Mouse (Mus musculus): ENCODE data around the gene Tmem38a. TPM values are rescaled to one million over a fixed set of nuclear protein-coding genes. Genes with fewer than 3 reads are reported as not detected.

The Tmem38a gene
- polyA plus RNA-seq, 1 experiment from 2014 or later: 42.0 TPM

- WGBS: under 1% methylated on average over 52 of the region's 52 CpGs
- Histone ChIP-seq H3K4me3 (peak within 1 kb of the TSS; percentile 78), H3K27ac (peak within 1 kb of the TSS; percentile 96), H3K27me3 (ENCODE audit: insufficient read depth, poor library complexity, severe bottlenecking) (no peaks in the 10 kb centered on the region), H3K36me3 (peaks cover 40% of the 10 kb centered on the region), H3K4me1 (peaks cover 20% of the 10 kb centered on the region; the same call in 1 of the 2 replicates), H3K9me3 (no peaks in the 10 kb centered on the region)
- DNase-seq (ENCODE audit: low spot score): peak; percentile 99
These were observed 933 bp upstream of the Tmem38a start, which contains the start of gene Smim7 for GRCm38 (mm10) chr8:72570633-72571610. Gene Smim7, minus strand, starts transcription at chr8:72571088.

GRCm38 (mm10) chr8:72572507-72572906 lies 652 bp downstream of the Tmem38a start:
- Histone ChIP-seq H3K4me1 (peaks cover 20% of the 10 kb centered on the region; the same call in 1 of the 2 replicates), H3K4me3 (peak overlapping the region; percentile 78), H3K9me3 (no peaks in the 10 kb centered on the region), H3K36me3 (peaks cover 24% of the 10 kb centered on the region), H3K27me3 (ENCODE audit: insufficient read depth, poor library complexity, severe bottlenecking) (no peaks in the 10 kb centered on the region), H3K27ac (peak overlapping the region; percentile 96)
- 4% methylated on average over 10 of the region's 10 CpGs for WGBS
- no peak for DNase-seq (ENCODE audit: low spot score)

GRCm38 (mm10) chr8:72573450-72573849 lies 1.6 kb downstream of the Tmem38a start:
- Histone ChIP-seq H3K4me1 (peaks cover 29% of the 10 kb centered on the region), H3K4me3 (no peak overlapping the region; the same call in 1 of the 2 replicates), H3K27me3 (ENCODE audit: insufficient read depth, poor library complexity, severe bottlenecking) (no peaks in the 10 kb centered on the region), H3K27ac (no peak overlapping the region), H3K9me3 (no peaks in the 10 kb centered on the region), H3K36me3 (peaks cover 15% of the 10 kb centered on the region)
- no peak for DNase-seq (ENCODE audit: low spot score)
- 84% methylated on average over 6 of the region's 6 CpGs for WGBS

- Histone ChIP-seq H3K4me1 (peaks cover 26% of the 10 kb centered on the region), H3K36me3 (peaks cover 15% of the 10 kb centered on the region; the same call in 1 of the 2 replicates), H3K27ac (no peak overlapping the region), H3K4me3 (no peak overlapping the region), H3K9me3 (no peaks in the 10 kb centered on the region), H3K27me3 (ENCODE audit: insufficient read depth, poor library complexity, severe bottlenecking) (no peaks in the 10 kb centered on the region)
- WGBS: 94% methylated on average over 6 of the region's 6 CpGs
- no peak for DNase-seq (ENCODE audit: low spot score)
These were observed 4.1 kb downstream of the Tmem38a start for GRCm38 (mm10) chr8:72575915-72576314.

- Histone ChIP-seq H3K9me3 (no peaks in the 10 kb centered on the region), H3K4me3 (no peak overlapping the region), H3K27me3 (ENCODE audit: insufficient read depth, poor library complexity, severe bottlenecking) (no peaks in the 10 kb centered on the region), H3K4me1 (peaks cover 23% of the 10 kb centered on the region), H3K36me3 (peaks cover 24% of the 10 kb centered on the region; the same call in 1 of the 2 replicates), H3K27ac (peak overlapping the region; percentile 78; the same call in 1 of the 2 replicates)
- DNase-seq (ENCODE audit: low spot score): no peak
- WGBS: 81% methylated on average over 3 of the region's 3 CpGs
These were observed 5.4 kb downstream of the Tmem38a start for GRCm38 (mm10) chr8:72577266-72577665.

GRCm38 (mm10) chr8:72577941-72578340 lies 6.1 kb downstream of the Tmem38a start:
- Histone ChIP-seq H3K9me3 (no peaks in the 10 kb centered on the region), H3K4me3 (no peak overlapping the region), H3K27me3 (ENCODE audit: insufficient read depth, poor library complexity, severe bottlenecking) (no peaks in the 10 kb centered on the region), H3K36me3 (peaks cover 27% of the 10 kb centered on the region; the same call in 1 of the 2 replicates), H3K27ac (peak overlapping the region; percentile 78), H3K4me1 (peaks cover 17% of the 10 kb centered on the region)
- WGBS: 56% methylated on average over 1 of the region's 1 CpGs
- no peak for DNase-seq (ENCODE audit: low spot score)

- Histone ChIP-seq H3K4me1 (peaks cover 27% of the 10 kb centered on the region), H3K36me3 (peaks cover 27% of the 10 kb centered on the region; the same call in 1 of the 2 replicates), H3K9me3 (no peaks in the 10 kb centered on the region), H3K4me3 (no peak overlapping the region), H3K27ac (no peak overlapping the region), H3K27me3 (ENCODE audit: insufficient read depth, poor library complexity, severe bottlenecking) (no peaks in the 10 kb centered on the region)
- DNase-seq (ENCODE audit: low spot score): no peak
- 65% methylated on average over 9 of the region's 9 CpGs for WGBS
These were observed 7.5 kb downstream of the Tmem38a start for GRCm38 (mm10) chr8:72579374-72579773.

- H3K36me3 ChIP-seq: peaks cover 37% of the 10 kb centered on the region; the same call in 1 of the 2 replicates
- no peaks in the 10 kb centered on the region for H3K9me3 ChIP-seq
- WGBS: 77% methylated on average over 7 of the region's 7 CpGs
- no peak overlapping the region for H3K4me3 ChIP-seq
- H3K27ac ChIP-seq: no peak overlapping the region
- no peak for DNase-seq (ENCODE audit: low spot score)
- H3K27me3 ChIP-seq (ENCODE audit: insufficient read depth, poor library complexity, severe bottlenecking): no peaks in the 10 kb centered on the region
- peaks cover 36% of the 10 kb centered on the region for H3K4me1 ChIP-seq
These were observed 11.4 kb downstream of the Tmem38a start for GRCm38 (mm10) chr8:72583056-72583771.

GRCm38 (mm10) chr8:72584390-72584789 lies 12.5 kb downstream of the Tmem38a start:
- WGBS: 57% methylated on average over 6 of the region's 6 CpGs
- H3K27me3 ChIP-seq (ENCODE audit: insufficient read depth, poor library complexity, severe bottlenecking): no peaks in the 10 kb centered on the region
- DNase-seq (ENCODE audit: low spot score): no peak
- H3K4me3 ChIP-seq: no peak overlapping the region
- no peaks in the 10 kb centered on the region for H3K9me3 ChIP-seq
- H3K4me1 ChIP-seq: peaks cover 26% of the 10 kb centered on the region; the same call in 1 of the 2 replicates
- H3K36me3 ChIP-seq: peaks cover 37% of the 10 kb centered on the region; the same call in 1 of the 2 replicates
- H3K27ac ChIP-seq: 0 out of 2 replicates have a peak overlapping the region, but pooled peaks have one; percentile 6

GRCm38 (mm10) chr8:72587806-72588205 lies 16.0 kb downstream of the Tmem38a start:
- H3K9me3 ChIP-seq: no peaks in the 10 kb centered on the region

GRCm38 (mm10) chr8:72588865-72589264 lies 17.0 kb downstream of the Tmem38a start:
- no peak overlapping the region for H3K4me3 ChIP-seq
- peaks cover 21% of the 10 kb centered on the region; the same call in 1 of the 2 replicates for H3K4me1 ChIP-seq
- H3K9me3 ChIP-seq: no peaks in the 10 kb centered on the region
- no peaks in the 10 kb centered on the region for H3K27me3 ChIP-seq (ENCODE audit: insufficient read depth, poor library complexity, severe bottlenecking)
- DNase-seq (ENCODE audit: low spot score): no peak
- peaks cover 10% of the 10 kb centered on the region; the same call in 1 of the 2 replicates for H3K36me3 ChIP-seq
- no peak overlapping the region for H3K27ac ChIP-seq
- WGBS: 84% methylated on average over 10 of the region's 10 CpGs

More at GRCm38 (mm10) chr8:72587806-72588205, 16.0 kb downstream of the Tmem38a start:
- Histone ChIP-seq H3K27me3 (ENCODE audit: insufficient read depth, poor library complexity, severe bottlenecking) (no peaks in the 10 kb centered on the region), H3K36me3 (peaks cover 10% of the 10 kb centered on the region; the same call in 1 of the 2 replicates), H3K4me3 (no peak overlapping the region), H3K27ac (no peak overlapping the region), H3K4me1 (peaks cover 26% of the 10 kb centered on the region; the same call in 1 of the 2 replicates)
- whole genome bisulfite sequencing: 68% methylated on average over 6 of the region's 6 CpGs
- no peak for DNase-seq (ENCODE audit: low spot score)

GRCm38 (mm10) chr8:72589286-72589685 lies 17.4 kb downstream of the Tmem38a start:
- H3K27ac ChIP-seq: no peak overlapping the region
- no peak overlapping the region for H3K4me3 ChIP-seq
- peaks cover 17% of the 10 kb centered on the region; the same call in 1 of the 2 replicates for H3K4me1 ChIP-seq
- no peak for DNase-seq (ENCODE audit: low spot score)
- no peaks in the 10 kb centered on the region for H3K27me3 ChIP-seq (ENCODE audit: insufficient read depth, poor library complexity, severe bottlenecking)
- 79% methylated on average over 7 of the region's 7 CpGs for WGBS
- H3K9me3 ChIP-seq: no peaks in the 10 kb centered on the region
- peaks cover 10% of the 10 kb centered on the region; the same call in 1 of the 2 replicates for H3K36me3 ChIP-seq

Measured in heart, embryonic 10.5 days (tissue).